Mouse (Mus musculus): ENCODE data around the gene Orai3. TPM values are rescaled to one million over a fixed set of nuclear protein-coding genes. Genes with fewer than 3 reads are reported as not detected.

Orai3 gene
- total and polyA plus RNA-seq, 3 experiments = 21.9 to 27.5 (median 23.5) TPM

- peaks cover 4% of the 10 kb centered on the region for H3K36me3 ChIP-seq (ENCODE audit: control insufficient read depth, insufficient read depth, low read length)
- peak; percentile 88 to 93 for DNase-seq
- no peaks in the 10 kb centered on the region; the same call in 1 of the 2 replicates for H3K4me1 ChIP-seq (ENCODE audit: control insufficient read depth, insufficient read depth, low read length)
- H3K27ac ChIP-seq = peak within 1 kb of the TSS; percentile 99
- H3K9ac ChIP-seq (ENCODE audit: low read depth, low read length) = peak within 1 kb of the TSS; percentile 93
- TF ChIP-seq EP300 (IDR thresholded peaks at IDR 0.05; ENCODE audit: insufficient read depth, low read depth, low read length) = peak; percentile 30; the same call in 1 of the 2 replicates
- TF ChIP-seq POLR2A (IDR thresholded peaks at IDR 0.05; ENCODE audit: insufficient read depth, low read depth, low read length) = peak; percentile 63
- no peak for TF ChIP-seq CTCF (IDR thresholded peaks at IDR 0.05)
- intact Hi-C loops (cut with DNase I) = loop anchor here (5.0 kb wide), 1 partner anchor 101 kb away; the partner anchor contains the start of genes Zfp646 and Zfp668
- H3K79me2 ChIP-seq (replicated peaks; ENCODE audit: control insufficient read depth, insufficient read depth, low read length) = 0 out of 2 replicates have a peak, but pooled peaks cover 2% of the 10 kb centered on the region
- H3K4me3 ChIP-seq = peak within 1 kb of the TSS; percentile 94
- no peaks in the 10 kb centered on the region for H3K27me3 ChIP-seq (ENCODE audit: control insufficient read depth, insufficient read depth, low read length)
- WGBS = under 1% methylated on average over 23 of the region's 23 CpGs
These were observed 6.8 kb downstream of the Orai3 start, which contains the start of gene Setd1a for GRCm38 (mm10) chr7:127776426-127776825. Gene Setd1a, plus strand, starts transcription at chr7:127776670.

- WGBS = under 1% methylated on average over 51 of the region's 70 CpGs
- H3K4me3 ChIP-seq = peak overlapping the region; percentile 94
- 0 out of 2 replicates have a peak, but pooled peaks cover 2% of the 10 kb centered on the region for H3K79me2 ChIP-seq (replicated peaks; ENCODE audit: control insufficient read depth, insufficient read depth, low read length)
- peak overlapping the region; percentile 99 for H3K27ac ChIP-seq
- TF ChIP-seq CTCF (IDR thresholded peaks at IDR 0.05) (no peak), POLR2A (IDR thresholded peaks at IDR 0.05; ENCODE audit: insufficient read depth, low read depth, low read length) (peak; percentile 65; the same call in 1 of the 2 replicates), EP300 (IDR thresholded peaks at IDR 0.05; ENCODE audit: insufficient read depth, low read depth, low read length) (no peak)
- H3K36me3 ChIP-seq (ENCODE audit: control insufficient read depth, insufficient read depth, low read length) = peaks cover 6% of the 10 kb centered on the region
- H3K9ac ChIP-seq (ENCODE audit: low read depth, low read length) = peak overlapping the region; percentile 93
- no peaks in the 10 kb centered on the region; the same call in 1 of the 2 replicates for H3K4me1 ChIP-seq (ENCODE audit: control insufficient read depth, insufficient read depth, low read length)
- DNase-seq = peak; percentile 96 to 97
- intact Hi-C loops (cut with DNase I) = loop anchor here (5.0 kb wide), 1 partner anchor 100 kb away; the partner anchor contains the start of genes Zfp646 and Zfp668
- no peaks in the 10 kb centered on the region for H3K27me3 ChIP-seq (ENCODE audit: control insufficient read depth, insufficient read depth, low read length)
These were observed 7.4 kb downstream of the Orai3 start for GRCm38 (mm10) chr7:127776878-127777473.

GRCm38 (mm10) chr7:127777474-127778266 is 8.1 kb downstream of the Orai3 start:
- Histone ChIP-seq H3K79me2 (replicated peaks; ENCODE audit: control insufficient read depth, insufficient read depth, low read length) (0 out of 2 replicates have a peak, but pooled peaks cover 2% of the 10 kb centered on the region), H3K36me3 (ENCODE audit: control insufficient read depth, insufficient read depth, low read length) (peaks cover 6% of the 10 kb centered on the region), H3K4me1 (ENCODE audit: control insufficient read depth, insufficient read depth, low read length) (no peaks in the 10 kb centered on the region; the same call in 1 of the 2 replicates), H3K27me3 (ENCODE audit: control insufficient read depth, insufficient read depth, low read length) (no peaks in the 10 kb centered on the region), H3K27ac (peak overlapping the region; percentile 99), H3K9ac (ENCODE audit: low read depth, low read length) (peak overlapping the region; percentile 93), H3K4me3 (peak overlapping the region; percentile 94)
- WGBS = 1% methylated on average over 52 of the region's 66 CpGs
- intact Hi-C loops (cut with DNase I) = loop anchor here (5.0 kb wide), 1 partner anchor 100 kb away; the partner anchor contains the start of genes Zfp646 and Zfp668
- peak in 1 of 2 experiments; percentile 75 for DNase-seq
- TF ChIP-seq EP300 (IDR thresholded peaks at IDR 0.05; ENCODE audit: insufficient read depth, low read depth, low read length) = no peak
- TF ChIP-seq POLR2A (IDR thresholded peaks at IDR 0.05; ENCODE audit: insufficient read depth, low read depth, low read length) = 0 out of 2 replicates have a peak, but pooled peaks have one; percentile 13

GRCm38 (mm10) chr7:127778350-127778749 is 8.7 kb downstream of the Orai3 start:
- Histone ChIP-seq H3K4me1 (ENCODE audit: control insufficient read depth, insufficient read depth, low read length) (no peaks in the 10 kb centered on the region; the same call in 1 of the 2 replicates), H3K36me3 (ENCODE audit: control insufficient read depth, insufficient read depth, low read length) (peaks cover 6% of the 10 kb centered on the region), H3K27ac (no peak overlapping the region), H3K79me2 (replicated peaks; ENCODE audit: control insufficient read depth, insufficient read depth, low read length) (0 out of 2 replicates have a peak, but pooled peaks cover 2% of the 10 kb centered on the region), H3K27me3 (ENCODE audit: control insufficient read depth, insufficient read depth, low read length) (no peaks in the 10 kb centered on the region), H3K9ac (ENCODE audit: low read depth, low read length) (no peak overlapping the region), H3K4me3 (peak overlapping the region; percentile 94)
- 73% methylated on average over 4 of the region's 4 CpGs for WGBS
- no peak for DNase-seq
- TF ChIP-seq EP300 (IDR thresholded peaks at IDR 0.05; ENCODE audit: insufficient read depth, low read depth, low read length) (no peak), POLR2A (IDR thresholded peaks at IDR 0.05; ENCODE audit: insufficient read depth, low read depth, low read length) (no peak), CTCF (IDR thresholded peaks at IDR 0.05) (no peak)
- intact Hi-C loops (cut with DNase I) = loop anchor here (5.0 kb wide), 1 partner anchor 99 kb away; the partner anchor contains the start of genes Zfp646 and Zfp668

- no peaks in the 10 kb centered on the region for H3K27me3 ChIP-seq (ENCODE audit: control insufficient read depth, insufficient read depth, low read length)
- peaks cover 2% of the 10 kb centered on the region; the same call in 1 of the 2 replicates for H3K36me3 ChIP-seq (ENCODE audit: control insufficient read depth, insufficient read depth, low read length)
- DNase-seq = no peak
- H3K4me1 ChIP-seq (ENCODE audit: control insufficient read depth, insufficient read depth, low read length) = no peaks in the 10 kb centered on the region
- intact Hi-C loops (cut with DNase I) = no loop called here
- no peak within 1 kb of the TSS for H3K9ac ChIP-seq (ENCODE audit: low read depth, low read length)
- WGBS = 96% methylated on average over 7 of the region's 7 CpGs
- no peak within 1 kb of the TSS for H3K4me3 ChIP-seq
- no peak within 1 kb of the TSS for H3K27ac ChIP-seq
- TF ChIP-seq EP300 (IDR thresholded peaks at IDR 0.05; ENCODE audit: insufficient read depth, low read depth, low read length) (no peak), CTCF (IDR thresholded peaks at IDR 0.05) (no peak), POLR2A (IDR thresholded peaks at IDR 0.05; ENCODE audit: insufficient read depth, low read depth, low read length) (no peak)
- no peaks in the 10 kb centered on the region for H3K79me2 ChIP-seq (replicated peaks; ENCODE audit: control insufficient read depth, insufficient read depth, low read length)
These were observed 15.7 kb downstream of the Orai3 start, which contains the start of gene Gm49388 for GRCm38 (mm10) chr7:127785308-127785707. Gene Gm49388, plus strand, starts transcription at chr7:127785608.

All from heart, adult 2 months (tissue).